Mouse (Mus musculus): ENCODE data around the gene Nckipsd. TPM values are rescaled to one million over a fixed set of nuclear protein-coding genes. Genes with fewer than 3 reads are reported as not detected.

Nckipsd gene
- polyA plus RNA-seq, 1 experiment from 2014 or later = 10.5 TPM

- Histone ChIP-seq H3K27me3 (ENCODE audit: control insufficient read depth, insufficient read depth, low read length) (peaks cover 91% of the 10 kb centered on the region), H3K4me2 (ENCODE audit: low read length) (peak overlapping the region; percentile 76), H3K27ac (replicated peaks in 1 of 2; ENCODE audit: control insufficient read depth in 1 of 2, insufficient read depth in 1 of 2, low read depth in 2 of 2, low read length in 2 of 2) (no peak overlapping the region), H3K4me3 (ENCODE audit: control insufficient read depth in 1 of 2, insufficient read depth in 1 of 2, low read depth in 1 of 2, low read length in 2 of 2) (peak overlapping the region; percentile 42 to 45; a peak in 3 of 4 replicates), H3K9ac (ENCODE audit: low read length) (no peak overlapping the region), H3K36me3 (ENCODE audit: control insufficient read depth, insufficient read depth, low read length) (no peaks in the 10 kb centered on the region), H3K4me1 (ENCODE audit: control insufficient read depth in 2 of 2, insufficient read depth in 2 of 2, low read length in 2 of 2) (peaks cover 10 to 15% of the 10 kb centered on the region in 2 experiments; a peak in 3 of 4 replicates), H3K9me3 (ENCODE audit: control insufficient read depth, low read length) (no peaks in the 10 kb centered on the region)
- no peak for ATAC-seq (ENCODE audit: insufficient number of reproducible peaks, insufficient read depth, low FRiP score, low read depth)
- WGBS = 8% methylated on average over 34 of the region's 34 CpGs
Observed at GRCm38 (mm10) chr9:108827454-108827853, 19.3 kb downstream of the Nckipsd start.

GRCm38 (mm10) chr9:108827906-108828305 lies 19.7 kb downstream of the Nckipsd start:
- H3K4me2 ChIP-seq (ENCODE audit: low read length) = no peak overlapping the region

DNA sequence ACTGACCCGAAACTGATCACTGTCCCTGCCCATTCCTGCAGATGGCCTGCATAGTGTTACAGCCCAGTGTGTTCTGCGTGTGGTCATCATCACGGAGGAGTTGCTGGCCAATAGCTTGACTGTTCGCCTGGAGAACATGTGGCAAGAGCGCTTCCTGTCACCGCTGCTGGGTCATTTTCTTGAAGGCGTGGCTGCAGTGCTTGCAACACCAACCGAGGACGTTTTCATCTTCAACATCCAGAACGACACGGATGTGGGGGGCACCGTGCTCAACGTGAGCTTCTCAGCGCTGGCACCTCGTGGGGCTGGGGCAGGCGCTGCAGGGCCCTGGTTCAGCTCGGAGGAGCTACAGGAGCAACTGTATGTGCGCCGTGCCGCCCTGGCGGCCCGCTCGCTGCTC lies 23.5 kb downstream of the Nckipsd start:
- Histone ChIP-seq H3K9ac (ENCODE audit: low read length) (no peak overlapping the region; the same call in 1 of the 2 replicates), H3K4me1 (ENCODE audit: control insufficient read depth in 2 of 2, insufficient read depth in 2 of 2, low read length in 2 of 2) (peaks cover 10 to 16% of the 10 kb centered on the region in 2 experiments; a peak in 3 of 4 replicates), H3K4me2 (ENCODE audit: low read length) (peak overlapping the region; percentile 91), H3K4me3 (ENCODE audit: control insufficient read depth in 1 of 2, insufficient read depth in 1 of 2, low read depth in 1 of 2, low read length in 2 of 2) (peak overlapping the region; percentile 50 to 52), H3K27me3 (ENCODE audit: control insufficient read depth, insufficient read depth, low read length) (peaks cover 66% of the 10 kb centered on the region), H3K9me3 (ENCODE audit: control insufficient read depth, low read length) (no peaks in the 10 kb centered on the region), H3K36me3 (ENCODE audit: control insufficient read depth, insufficient read depth, low read length) (no peaks in the 10 kb centered on the region), H3K27ac (replicated peaks in 1 of 2; ENCODE audit: control insufficient read depth in 1 of 2, insufficient read depth in 1 of 2, low read depth in 2 of 2, low read length in 2 of 2) (no peak overlapping the region)
- WGBS = 6% methylated on average over 23 of the region's 23 CpGs
- ATAC-seq (ENCODE audit: insufficient number of reproducible peaks, insufficient read depth, low FRiP score, low read depth) = no peak

More at GRCm38 (mm10) chr9:108827906-108828305, 19.7 kb downstream of the Nckipsd start:
- no peaks in the 10 kb centered on the region for H3K36me3 ChIP-seq (ENCODE audit: control insufficient read depth, insufficient read depth, low read length)
- 59% methylated on average over 18 of the region's 18 CpGs for WGBS
- H3K9me3 ChIP-seq (ENCODE audit: control insufficient read depth, low read length) = no peaks in the 10 kb centered on the region
- ATAC-seq (ENCODE audit: insufficient number of reproducible peaks, insufficient read depth, low FRiP score, low read depth) = no peak
- peaks cover 10 to 19% of the 10 kb centered on the region in 2 experiments; a peak in 3 of 4 replicates for H3K4me1 ChIP-seq (ENCODE audit: control insufficient read depth in 2 of 2, insufficient read depth in 2 of 2, low read length in 2 of 2)
- no peak overlapping the region for H3K4me3 ChIP-seq (ENCODE audit: control insufficient read depth in 1 of 2, insufficient read depth in 1 of 2, low read depth in 1 of 2, low read length in 2 of 2)
- peaks cover 92% of the 10 kb centered on the region for H3K27me3 ChIP-seq (ENCODE audit: control insufficient read depth, insufficient read depth, low read length)
- no peak overlapping the region for H3K27ac ChIP-seq (replicated peaks in 1 of 2; ENCODE audit: control insufficient read depth in 1 of 2, insufficient read depth in 1 of 2, low read depth in 2 of 2, low read length in 2 of 2)
- H3K9ac ChIP-seq (ENCODE audit: low read length) = no peak overlapping the region

DNA sequence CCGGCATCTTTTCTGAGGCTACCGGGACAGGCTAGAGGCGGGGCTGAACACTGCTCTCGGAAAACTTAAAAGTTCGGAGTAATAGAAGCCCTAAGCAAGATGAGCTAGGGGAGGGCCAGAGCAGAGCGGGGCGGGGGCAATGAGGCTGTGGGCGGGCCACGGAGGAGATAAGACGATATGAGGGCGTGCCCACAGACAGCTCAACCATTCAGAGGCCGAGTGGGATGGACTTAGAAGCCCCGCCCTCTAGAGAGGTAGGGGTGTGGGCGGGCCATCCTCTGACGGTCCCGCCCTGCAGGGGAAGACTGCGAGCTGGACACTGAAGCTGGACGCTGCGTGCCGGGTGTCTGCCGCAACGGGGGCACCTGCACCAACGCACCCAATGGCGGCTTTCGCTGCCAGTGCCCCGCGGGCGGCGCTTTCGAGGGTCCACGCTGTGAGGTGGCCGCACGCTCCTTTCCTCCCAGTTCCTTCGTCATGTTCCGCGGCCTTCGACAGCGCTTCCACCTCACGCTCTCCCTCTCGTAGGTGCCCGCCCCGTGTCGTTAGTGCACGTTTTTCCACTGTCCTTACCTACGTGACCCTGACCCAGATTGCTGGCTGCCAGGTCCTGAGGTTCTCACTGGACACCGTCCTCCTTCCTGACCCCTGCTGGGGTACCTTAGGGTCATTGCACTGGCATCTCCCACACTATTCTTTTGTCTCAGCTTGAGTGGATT lies 24.4 kb downstream of the Nckipsd start:
- H3K9me3 ChIP-seq (ENCODE audit: control insufficient read depth, low read length) = no peaks in the 10 kb centered on the region
- peaks cover 8 to 12% of the 10 kb centered on the region in 2 experiments; a peak in 3 of 4 replicates for H3K4me1 ChIP-seq (ENCODE audit: control insufficient read depth in 2 of 2, insufficient read depth in 2 of 2, low read length in 2 of 2)
- peaks cover 58% of the 10 kb centered on the region for H3K27me3 ChIP-seq (ENCODE audit: control insufficient read depth, insufficient read depth, low read length)
- peak overlapping the region; percentile 91 for H3K4me2 ChIP-seq (ENCODE audit: low read length)
- H3K9ac ChIP-seq (ENCODE audit: low read length) = peak overlapping the region; percentile 27; the same call in 1 of the 2 replicates
- H3K36me3 ChIP-seq (ENCODE audit: control insufficient read depth, insufficient read depth, low read length) = no peaks in the 10 kb centered on the region
- peak; percentile 95 for ATAC-seq (ENCODE audit: insufficient number of reproducible peaks, insufficient read depth, low FRiP score, low read depth)
- H3K4me3 ChIP-seq (ENCODE audit: control insufficient read depth in 1 of 2, insufficient read depth in 1 of 2, low read depth in 1 of 2, low read length in 2 of 2) = peak overlapping the region; percentile 50 to 52
- 4% methylated on average over 46 of the region's 46 CpGs for WGBS
- H3K27ac ChIP-seq (replicated peaks in 1 of 2; ENCODE audit: control insufficient read depth in 1 of 2, insufficient read depth in 1 of 2, low read depth in 2 of 2, low read length in 2 of 2) = no peak overlapping the region

DNA sequence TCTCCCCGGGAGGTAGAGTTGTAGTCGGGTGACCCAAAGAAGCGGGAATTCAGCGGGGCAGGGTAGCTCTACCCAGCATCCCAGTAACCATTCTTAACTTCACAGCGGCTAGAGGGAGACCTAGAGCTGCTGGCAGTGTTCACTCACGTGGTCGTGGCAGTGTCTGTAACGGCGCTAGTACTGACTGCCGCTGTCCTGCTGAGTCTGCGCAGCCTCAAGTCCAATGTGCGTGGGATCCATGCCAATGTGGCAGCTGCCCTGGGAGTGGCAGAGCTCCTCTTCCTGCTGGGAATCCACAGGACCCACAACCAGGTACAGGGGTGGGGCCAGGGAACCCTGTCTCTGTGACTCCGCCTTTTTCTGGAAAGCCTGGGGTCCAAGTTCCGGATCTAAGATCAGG lies 34.8 kb downstream of the Nckipsd start:
- H3K9ac ChIP-seq (ENCODE audit: low read length) = peak overlapping the region; percentile 34
- WGBS = 12% methylated on average over 14 of the region's 14 CpGs
- H3K4me2 ChIP-seq (ENCODE audit: low read length) = peak overlapping the region; percentile 47
- ATAC-seq (ENCODE audit: insufficient number of reproducible peaks, insufficient read depth, low FRiP score, low read depth) = 0 out of 2 replicates have a peak, but pooled peaks have one; percentile 8
- no peaks in the 10 kb centered on the region for H3K36me3 ChIP-seq (ENCODE audit: control insufficient read depth, insufficient read depth, low read length)
- H3K27ac ChIP-seq (replicated peaks in 1 of 2; ENCODE audit: control insufficient read depth in 1 of 2, insufficient read depth in 1 of 2, low read depth in 2 of 2, low read length in 2 of 2) = no peak overlapping the region
- no peaks in the 10 kb centered on the region for H3K9me3 ChIP-seq (ENCODE audit: control insufficient read depth, low read length)
- H3K4me1 ChIP-seq (ENCODE audit: control insufficient read depth in 2 of 2, insufficient read depth in 2 of 2, low read length in 2 of 2) = peaks cover 4% of the 10 kb centered on the region in 2 experiments; a peak in 1 of 4 replicates
- H3K4me3 ChIP-seq (ENCODE audit: control insufficient read depth in 1 of 2, insufficient read depth in 1 of 2, low read depth in 1 of 2, low read length in 2 of 2) = peak overlapping the region in 1 of 2 experiments; percentile 4; a peak in 1 of 4 replicates
- H3K27me3 ChIP-seq (ENCODE audit: control insufficient read depth, insufficient read depth, low read length) = peaks cover 19% of the 10 kb centered on the region; the same call in 1 of the 2 replicates

DNA sequence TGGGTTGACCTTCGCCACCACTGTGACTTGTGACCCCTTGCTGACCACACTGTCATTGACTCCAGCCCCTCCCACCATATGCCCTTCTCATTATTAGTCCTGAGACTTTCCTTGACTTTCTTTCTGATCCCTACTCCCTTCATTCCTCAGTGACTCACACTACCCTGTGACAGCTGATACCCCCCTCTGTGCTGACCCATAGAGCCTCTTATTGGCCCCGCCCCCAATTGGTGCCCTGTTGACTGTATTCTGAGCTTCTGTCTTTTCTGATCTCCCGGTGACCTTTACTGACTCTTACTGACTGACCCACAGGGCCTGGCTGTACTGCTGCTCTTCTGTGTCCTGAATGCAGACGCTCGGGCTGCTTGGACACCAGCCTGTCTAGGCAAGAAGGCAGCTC lies 37.2 kb downstream of the Nckipsd start:
- Histone ChIP-seq H3K4me3 (ENCODE audit: control insufficient read depth in 1 of 2, insufficient read depth in 1 of 2, low read depth in 1 of 2, low read length in 2 of 2) (no peak overlapping the region), H3K27ac (replicated peaks in 1 of 2; ENCODE audit: control insufficient read depth in 1 of 2, insufficient read depth in 1 of 2, low read depth in 2 of 2, low read length in 2 of 2) (no peak overlapping the region), H3K4me2 (ENCODE audit: low read length) (no peak overlapping the region), H3K9ac (ENCODE audit: low read length) (no peak overlapping the region), H3K4me1 (ENCODE audit: control insufficient read depth in 2 of 2, insufficient read depth in 2 of 2, low read length in 2 of 2) (peaks cover 4% of the 10 kb centered on the region in 2 experiments; a peak in 1 of 4 replicates), H3K9me3 (ENCODE audit: control insufficient read depth, low read length) (no peaks in the 10 kb centered on the region), H3K36me3 (ENCODE audit: control insufficient read depth, insufficient read depth, low read length) (no peaks in the 10 kb centered on the region), H3K27me3 (ENCODE audit: control insufficient read depth, insufficient read depth, low read length) (peaks cover 28% of the 10 kb centered on the region)
- WGBS = 67% methylated on average over 5 of the region's 5 CpGs
- ATAC-seq (ENCODE audit: insufficient number of reproducible peaks, insufficient read depth, low FRiP score, low read depth) = no peak

- Histone ChIP-seq H3K4me2 (ENCODE audit: low read length) (no peak overlapping the region), H3K27ac (replicated peaks in 1 of 2; ENCODE audit: control insufficient read depth in 1 of 2, insufficient read depth in 1 of 2, low read depth in 2 of 2, low read length in 2 of 2) (no peak overlapping the region), H3K4me3 (ENCODE audit: control insufficient read depth in 1 of 2, insufficient read depth in 1 of 2, low read depth in 1 of 2, low read length in 2 of 2) (no peak overlapping the region), H3K36me3 (ENCODE audit: control insufficient read depth, insufficient read depth, low read length) (no peaks in the 10 kb centered on the region), H3K4me1 (ENCODE audit: control insufficient read depth in 2 of 2, insufficient read depth in 2 of 2, low read length in 2 of 2) (peaks cover 4% of the 10 kb centered on the region in 2 experiments; a peak in 2 of 4 replicates), H3K27me3 (ENCODE audit: control insufficient read depth, insufficient read depth, low read length) (peaks cover 16% of the 10 kb centered on the region), H3K9ac (ENCODE audit: low read length) (no peak overlapping the region), H3K9me3 (ENCODE audit: control insufficient read depth, low read length) (no peaks in the 10 kb centered on the region)
- 85% methylated on average over 4 of the region's 4 CpGs for WGBS
- ATAC-seq (ENCODE audit: insufficient number of reproducible peaks, insufficient read depth, low FRiP score, low read depth) = no peak
Observed at GRCm38 (mm10) chr9:108847374-108847773, 39.2 kb downstream of the Nckipsd start.
